Mouse (Mus musculus): ENCODE results near the gene Cdt1.
A peak's percentile ranks its signal among the peaks of the same experiment; 100 is the strongest.

The Cdt1 gene

GRCm38 (mm10) chr8:122616181-122616905 lies 48.5 kb downstream of the Cdt1 start:
- DNase-seq (ENCODE audit: low read depth) = no peak

GRCm38 (mm10) chr8:122617947-122618546 lies 50.2 kb downstream of the Cdt1 start:
- DNase-seq (ENCODE audit: low read depth) = peak; percentile 87

GRCm38 (mm10) chr8:122618660-122619378 lies 51.0 kb downstream of the Cdt1 start:
- DNase-seq (ENCODE audit: low read depth) = no peak

GRCm38 (mm10) chr8:122620446-122620845 lies 52.6 kb downstream of the Cdt1 start:
- no peak for DNase-seq (ENCODE audit: low read depth)

- no peak for DNase-seq (ENCODE audit: low read depth)
Measured at GRCm38 (mm10) chr8:122622727-122623126, 54.9 kb downstream of the Cdt1 start, which contains the start of gene Pabpn1l. Gene Pabpn1l, minus strand, starts transcription at chr8:122622739.

Measured in 416B (cell line).